Mouse (Mus musculus) limb, embryonic 11.5 days (tissue): ENCODE data around the gene Dnah9. TPM values are rescaled to one million over a fixed set of nuclear protein-coding genes. Genes with fewer than 3 reads are reported as not detected.

Experiments used
- ATAC-seq: fragments of 200-750 bp; cut with Nextera tagmentation; 2 replicates; pipeline ENCODE4 v1.8.0; 2017; ENCODE audit warnings: low read depth; ENCODE audit not compliant: insufficient number of reproducible peaks, low FRiP score, low TSS enrichment
- DNase-seq: peaks from one replicate; pipeline ENCODE4 v3.0.0-alpha.2; 2015; ENCODE audit warnings: low spot score
- H3K27ac ChIP-seq: fragments of 300-500 bp; sonication (generic); replicated peaks from 2 replicates; pipeline ENCODE4 v1.5.1; 2014; ENCODE audit warnings: low read depth, mild to moderate bottlenecking, low read length
- H3K27me3 ChIP-seq: fragments of 300-500 bp; sonication (generic); 2 replicates; pipeline ENCODE4 v1.6.1; 2014; ENCODE audit warnings: mild to moderate bottlenecking, low read length, mixed read lengths; ENCODE audit not compliant: control insufficient read depth, insufficient read depth
- H3K36me3 ChIP-seq: fragments of 300-500 bp; sonication (generic); 2 replicates; pipeline ENCODE4 v1.6.1; 2014; ENCODE audit warnings: mild to moderate bottlenecking, low read length, moderate library complexity, mixed read lengths; ENCODE audit not compliant: control insufficient read depth, insufficient read depth
- H3K4me1 ChIP-seq: fragments of 300-500 bp; sonication (generic); 2 replicates; pipeline ENCODE4 v1.6.1; 2014; ENCODE audit warnings: low read length, mixed read lengths; ENCODE audit not compliant: control insufficient read depth, insufficient read depth
- H3K4me2 ChIP-seq: fragments of 300-500 bp; sonication (generic); 2 replicates; pipeline ENCODE4 v1.6.1; 2014; ENCODE audit warnings: low read depth, mild to moderate bottlenecking, moderate library complexity; ENCODE audit not compliant: severe bottlenecking
- H3K4me3 ChIP-seq: fragments of 300-500 bp; sonication (generic); 2 replicates; pipeline ENCODE4 v1.5.1; 2014; ENCODE audit warnings: low read depth, low read length
- H3K9ac ChIP-seq: fragments of 300-500 bp; sonication (generic); 2 replicates; pipeline ENCODE4 v1.6.1; 2014; ENCODE audit warnings: mild to moderate bottlenecking, low read length
- H3K9me3 ChIP-seq: fragments of 300-500 bp; sonication (generic); 2 replicates; pipeline ENCODE4 v1.6.1; 2016; ENCODE audit warnings: low read length; ENCODE audit not compliant: control insufficient read depth
- WGBS: fragments of 180-500 bp; shearing (Covaris S2); extraction: QIAGEN DNeasy Blood & Tissue Kit; methylation state at CpG from one replicate; pipeline ENCODE4 v1.1.7; 2014; 5-methylcytosine and 5-hydroxymethylcytosine counted together
- polyA plus RNA-seq: library from polyadenylated mRNA; unstranded; fragments of >200 nt; fragmentation: Nextera tagmentation; extraction: Ambion mirVana; gene quantifications from 2 replicates; pipeline ENCODE4 v1.2.1, GENCODE M21; 2014

The Dnah9 gene
- polyA plus RNA-seq, 1 experiment from 2014 or later = 0.08 TPM

- no peaks in the 10 kb centered on the region for H3K4me1 ChIP-seq
- 80% methylated on average over 2 of the region's 2 CpGs for WGBS
- H3K36me3 ChIP-seq = no peaks in the 10 kb centered on the region
- H3K27me3 ChIP-seq = no peaks in the 10 kb centered on the region
- no peak overlapping the region for H3K4me2 ChIP-seq
- H3K4me3 ChIP-seq = no peak overlapping the region
- DNase-seq (no peak), ATAC-seq (no peak)
- H3K27ac ChIP-seq = no peak overlapping the region
- H3K9me3 ChIP-seq = no peaks in the 10 kb centered on the region
- H3K9ac ChIP-seq = no peak overlapping the region
Measured at GRCm38 (mm10) chr11:66042531-66042930, 125.8 kb downstream of the Dnah9 start.

DNA sequence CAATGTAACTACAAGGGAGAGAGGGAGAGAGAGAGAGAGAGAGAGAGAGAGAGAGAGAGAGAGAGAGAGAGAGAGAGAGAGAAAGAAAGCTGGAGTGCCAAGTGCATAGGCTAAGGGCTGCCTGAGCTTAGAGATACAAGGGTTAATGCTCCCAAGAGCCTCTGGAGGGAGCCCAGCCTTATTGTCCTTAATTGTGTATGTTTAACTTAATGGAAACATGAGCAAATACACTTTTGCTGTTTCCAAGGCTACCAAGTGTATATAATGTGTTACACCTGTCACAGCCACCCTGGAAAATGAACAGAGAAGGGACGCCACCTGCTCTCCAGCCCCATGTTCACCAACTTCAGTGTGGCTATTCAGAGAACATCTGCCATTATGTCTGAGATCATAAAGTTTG, 142.6 kb downstream of the Dnah9 start:
- H3K27ac ChIP-seq = no peak overlapping the region
- WGBS = 84% methylated on average over 1 of the region's 1 CpGs
- H3K9me3 ChIP-seq = no peaks in the 10 kb centered on the region
- DNase-seq (no peak), ATAC-seq (no peak)
- H3K9ac ChIP-seq = no peak overlapping the region
- no peaks in the 10 kb centered on the region for H3K4me1 ChIP-seq
- no peak overlapping the region for H3K4me2 ChIP-seq
- H3K4me3 ChIP-seq = no peak overlapping the region
- no peaks in the 10 kb centered on the region for H3K36me3 ChIP-seq
- H3K27me3 ChIP-seq = no peaks in the 10 kb centered on the region

DNA sequence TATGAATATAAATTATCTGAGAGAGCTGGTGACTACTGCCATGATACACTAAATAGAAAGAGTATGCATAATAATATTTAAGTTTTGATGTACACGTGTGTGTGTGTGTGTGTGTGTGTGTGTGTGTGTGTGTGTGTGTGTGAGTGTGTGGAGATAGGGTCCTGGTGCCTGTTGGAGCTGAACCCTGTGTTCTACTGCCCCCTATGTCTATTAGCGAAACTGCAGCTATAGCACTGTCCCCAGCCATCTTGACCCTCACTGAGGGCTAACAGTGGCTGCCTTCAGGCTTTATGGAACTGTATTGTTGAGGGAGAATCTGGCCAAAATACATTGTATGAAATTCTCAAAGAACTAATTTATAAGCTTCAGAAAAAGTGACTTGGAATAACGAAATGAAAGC, 192.5 kb downstream of the Dnah9 start:
- H3K27ac ChIP-seq = no peak overlapping the region
- WGBS = 63% methylated on average over 3 of the region's 3 CpGs
- no peaks in the 10 kb centered on the region for H3K4me1 ChIP-seq
- H3K27me3 ChIP-seq = no peaks in the 10 kb centered on the region
- H3K9ac ChIP-seq = no peak overlapping the region
- H3K4me3 ChIP-seq = no peak overlapping the region
- H3K36me3 ChIP-seq = no peaks in the 10 kb centered on the region
- ATAC-seq (no peak), DNase-seq (no peak)
- no peak overlapping the region for H3K4me2 ChIP-seq
- H3K9me3 ChIP-seq = no peaks in the 10 kb centered on the region

- ATAC-seq (no peak), DNase-seq (no peak)
- 88% methylated on average over 2 of the region's 2 CpGs for WGBS
- H3K4me2 ChIP-seq = no peak overlapping the region
- H3K4me3 ChIP-seq = no peak overlapping the region
- no peak overlapping the region for H3K27ac ChIP-seq
- H3K4me1 ChIP-seq = no peaks in the 10 kb centered on the region
- H3K9ac ChIP-seq = no peak overlapping the region
- no peaks in the 10 kb centered on the region for H3K27me3 ChIP-seq
- H3K36me3 ChIP-seq = no peaks in the 10 kb centered on the region
- no peaks in the 10 kb centered on the region for H3K9me3 ChIP-seq
Measured at GRCm38 (mm10) chr11:65930796-65931195, 237.6 kb downstream of the Dnah9 start.

- no peaks in the 10 kb centered on the region for H3K9me3 ChIP-seq
- ATAC-seq (no peak), DNase-seq (no peak)
- no peaks in the 10 kb centered on the region for H3K27me3 ChIP-seq
- no peaks in the 10 kb centered on the region for H3K4me1 ChIP-seq
- 84% methylated on average over 4 of the region's 4 CpGs for WGBS
- no peak overlapping the region for H3K4me2 ChIP-seq
- H3K36me3 ChIP-seq = no peaks in the 10 kb centered on the region
- H3K27ac ChIP-seq = no peak overlapping the region
- no peak overlapping the region for H3K9ac ChIP-seq
- H3K4me3 ChIP-seq = no peak overlapping the region
Measured at GRCm38 (mm10) chr11:65930359-65930758, 238.0 kb downstream of the Dnah9 start.

- Histone ChIP-seq H3K4me2 (no peak overlapping the region), H3K9ac (no peak overlapping the region), H3K9me3 (no peaks in the 10 kb centered on the region), H3K27ac (no peak overlapping the region), H3K36me3 (no peaks in the 10 kb centered on the region), H3K27me3 (no peaks in the 10 kb centered on the region), H3K4me1 (no peaks in the 10 kb centered on the region), H3K4me3 (no peak overlapping the region)
- 54% methylated on average over 1 of the region's 1 CpGs for WGBS
- DNase-seq (no peak), ATAC-seq (no peak)
Measured at GRCm38 (mm10) chr11:65927962-65928361, 240.4 kb downstream of the Dnah9 start.

GRCm38 (mm10) chr11:65918480-65919236, 249.7 kb downstream of the Dnah9 start:
- H3K27ac ChIP-seq = no peak overlapping the region
- no peak overlapping the region for H3K4me3 ChIP-seq
- no peak for ATAC-seq
- H3K9me3 ChIP-seq = no peaks in the 10 kb centered on the region
- WGBS = 61% methylated on average over 10 of the region's 10 CpGs
- H3K9ac ChIP-seq = no peak overlapping the region
- H3K27me3 ChIP-seq = no peaks in the 10 kb centered on the region
- H3K36me3 ChIP-seq = no peaks in the 10 kb centered on the region
- peak; percentile 33 for DNase-seq
- H3K4me2 ChIP-seq = no peak overlapping the region
- H3K4me1 ChIP-seq = no peaks in the 10 kb centered on the region

DNA sequence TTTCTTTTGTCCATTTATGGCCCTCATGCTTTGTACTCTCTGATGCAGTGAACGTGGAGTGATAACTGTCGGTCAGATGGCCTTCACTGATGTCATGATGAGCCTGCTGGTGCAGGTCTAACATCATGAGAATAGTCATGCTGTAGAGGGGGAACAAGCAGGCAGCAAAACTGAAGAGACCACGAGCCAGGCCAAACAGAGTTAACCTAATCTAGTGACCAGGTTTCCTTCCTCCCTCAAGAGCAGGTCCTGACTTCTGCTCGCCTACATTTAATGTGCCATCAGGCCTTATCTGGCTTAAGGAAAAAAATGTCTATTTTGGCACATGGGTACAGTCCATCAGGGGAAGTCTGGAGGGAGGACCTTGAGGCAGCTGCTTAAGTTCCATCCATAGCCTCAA, 259.2 kb downstream of the Dnah9 start:
- Histone ChIP-seq H3K9ac (no peak overlapping the region), H3K4me3 (no peak overlapping the region)

GRCm38 (mm10) chr11:65905487-65905886, 262.9 kb downstream of the Dnah9 start:
- no peak for ATAC-seq
- no peak for DNase-seq
- H3K9ac ChIP-seq = no peak overlapping the region
- no peak overlapping the region for H3K4me2 ChIP-seq
- H3K4me1 ChIP-seq = no peaks in the 10 kb centered on the region
- H3K9me3 ChIP-seq = no peaks in the 10 kb centered on the region
- no peaks in the 10 kb centered on the region for H3K27me3 ChIP-seq
- H3K36me3 ChIP-seq = no peaks in the 10 kb centered on the region
- WGBS = 71% methylated on average over 2 of the region's 2 CpGs
- no peak overlapping the region for H3K27ac ChIP-seq
- H3K4me3 ChIP-seq = no peak overlapping the region

More for the DNA sequence above, 259.2 kb downstream of the Dnah9 start:
- 79% methylated on average over 4 of the region's 4 CpGs for WGBS
- Histone ChIP-seq H3K27me3 (no peaks in the 10 kb centered on the region), H3K4me1 (no peaks in the 10 kb centered on the region), H3K4me2 (no peak overlapping the region), H3K36me3 (no peaks in the 10 kb centered on the region), H3K9me3 (no peaks in the 10 kb centered on the region), H3K27ac (no peak overlapping the region)
- ATAC-seq (no peak), DNase-seq (no peak)
